Mouse (Mus musculus) layer of hippocampus, adult 9-11 months (tissue): ENCODE measurements around the gene Acta2.

Source experiments
- DNase-seq: peaks from one replicate; pipeline ENCODE4 v3.0.0; 2022

Gene Acta2

DNA sequence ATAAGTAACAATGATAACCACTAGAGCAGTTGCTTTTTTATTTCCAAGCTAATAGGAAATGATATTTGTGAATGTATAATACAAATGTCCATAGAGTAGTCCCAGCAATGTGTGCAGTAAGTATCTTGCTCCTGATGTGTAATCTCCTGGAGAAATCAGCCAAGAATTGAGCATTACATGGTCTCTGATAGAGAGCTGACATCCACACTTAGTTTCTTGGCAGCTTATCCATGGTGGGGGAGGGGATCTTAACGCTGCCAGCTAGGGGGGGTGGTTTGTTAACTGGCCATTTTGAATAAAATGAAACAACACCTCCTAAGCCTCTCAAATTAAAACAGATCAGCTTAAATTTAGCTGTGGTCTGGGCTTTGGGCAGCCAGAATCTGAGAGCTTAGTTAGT, 13.6 kb upstream of the Acta2 start:
- no peak for DNase-seq

DNA sequence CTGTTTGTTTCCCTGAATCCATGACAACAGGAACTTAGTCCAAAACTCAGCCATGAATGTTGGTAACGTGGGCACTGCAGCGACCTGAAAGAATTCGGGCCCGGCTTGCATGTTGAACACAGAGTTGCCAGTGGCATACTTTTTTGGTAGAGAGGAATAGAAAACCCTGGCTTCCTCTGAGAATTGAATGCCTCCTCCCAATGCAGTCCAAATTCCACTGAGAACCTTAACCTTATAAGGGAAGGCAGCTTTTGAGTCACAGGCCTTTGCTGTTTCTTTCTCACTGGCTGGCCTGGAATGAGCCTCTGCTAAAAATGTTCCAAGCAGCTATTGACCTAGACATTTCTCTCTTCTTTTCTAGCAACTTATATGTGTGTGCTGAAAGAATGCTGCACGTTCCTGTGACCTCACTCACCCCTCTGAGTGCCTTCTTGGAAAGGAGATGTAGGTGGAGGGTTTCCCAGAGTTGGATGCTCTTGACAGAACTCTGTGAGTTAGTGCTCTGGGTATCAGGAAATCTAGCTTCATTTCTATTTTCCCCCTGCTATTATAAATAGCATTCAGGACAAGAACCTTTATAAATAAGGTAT, 10.3 kb upstream of the Acta2 start:
- DNase-seq = no peak

- no peak for DNase-seq
Observed at GRCm38 (mm10) chr19:34262273-34262974, 7.0 kb upstream of the Acta2 start.

DNA sequence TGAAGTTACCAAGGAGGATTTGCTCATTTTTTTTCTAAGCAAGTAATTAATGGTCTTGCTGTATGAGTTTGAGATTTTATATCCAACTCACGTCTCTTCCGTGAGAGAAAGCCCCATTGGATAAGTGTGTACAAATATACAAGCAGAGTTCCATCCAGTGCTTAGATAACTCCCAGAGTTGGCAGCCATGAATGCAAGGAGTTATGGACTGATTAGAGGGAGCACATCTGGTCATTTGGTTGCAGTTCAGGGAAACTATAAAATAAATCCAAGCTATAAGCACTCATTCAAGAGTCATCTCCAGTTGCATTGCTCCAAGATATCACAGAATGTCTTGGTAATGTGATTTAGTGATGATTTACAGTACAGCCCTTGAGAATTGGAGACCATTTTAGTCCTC, 1.5 kb upstream of the Acta2 start:
- no peak for DNase-seq

GRCm38 (mm10) chr19:34256149-34256548, 759 bp upstream of the Acta2 start:
- no peak for DNase-seq

DNA sequence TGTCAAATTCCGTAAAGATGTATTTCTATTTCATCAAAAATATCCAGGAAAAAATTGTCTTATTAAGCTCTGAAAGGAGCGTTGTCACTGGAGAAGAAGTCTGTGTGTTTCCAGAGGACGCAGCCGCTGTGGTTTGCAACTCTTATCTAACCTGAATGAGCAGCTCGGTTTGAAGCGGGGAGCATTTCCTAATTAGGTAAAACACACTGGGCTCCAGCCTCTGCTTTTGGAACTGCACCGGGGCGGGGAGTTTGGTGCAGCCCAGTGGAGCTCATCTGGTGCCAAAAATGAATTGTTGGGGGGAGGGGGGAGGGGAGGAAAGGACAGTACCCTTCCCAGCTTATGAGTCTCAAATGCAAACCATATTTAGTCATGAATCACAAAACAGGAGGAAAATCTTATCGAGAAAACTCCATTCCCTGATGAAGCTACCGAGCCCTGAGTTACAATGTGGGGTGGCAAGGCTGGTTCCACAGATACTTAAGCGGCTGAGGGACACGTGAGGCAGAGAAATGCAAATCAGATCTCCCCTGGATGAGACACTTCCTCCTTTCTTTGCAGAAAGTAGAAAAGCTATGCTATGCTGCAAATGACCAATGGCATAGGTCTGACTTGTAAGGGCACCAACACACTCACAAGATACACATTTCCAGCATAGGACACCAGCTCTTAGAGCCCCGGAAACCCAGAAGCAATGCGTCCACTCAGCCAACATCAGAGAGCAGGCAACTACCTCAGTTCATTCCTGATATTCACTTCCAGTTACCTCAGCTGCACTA, 1.1 kb downstream of the Acta2 start:
- DNase-seq = no peak

GRCm38 (mm10) chr19:34252450-34252849, 2.9 kb downstream of the Acta2 start:
- no peak for DNase-seq

DNA sequence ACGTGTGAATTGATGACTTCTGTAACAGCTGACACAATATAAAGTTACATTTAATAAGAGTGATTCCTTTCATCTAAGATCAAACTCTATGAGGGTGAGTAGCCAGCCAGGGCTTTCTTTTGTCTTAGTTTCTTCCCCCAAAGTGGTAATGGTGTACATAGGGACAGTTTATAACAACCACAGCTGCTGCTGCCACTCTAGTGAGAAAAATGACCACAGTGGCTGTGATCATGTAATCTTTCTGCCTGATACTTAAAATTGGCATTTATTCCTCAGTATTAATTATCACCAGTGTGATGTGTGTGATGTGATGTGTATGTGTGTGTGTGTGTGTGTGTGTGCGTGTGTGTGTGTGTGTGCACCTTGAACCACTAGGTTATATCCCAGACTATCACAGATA, 3.5 kb downstream of the Acta2 start:
- DNase-seq = no peak

GRCm38 (mm10) chr19:34250621-34251020, 4.8 kb downstream of the Acta2 start:
- DNase-seq = no peak

GRCm38 (mm10) chr19:34248558-34248957, 6.8 kb downstream of the Acta2 start:
- DNase-seq = no peak

GRCm38 (mm10) chr19:34244056-34244455, 11.3 kb downstream of the Acta2 start:
- no peak for DNase-seq

DNA sequence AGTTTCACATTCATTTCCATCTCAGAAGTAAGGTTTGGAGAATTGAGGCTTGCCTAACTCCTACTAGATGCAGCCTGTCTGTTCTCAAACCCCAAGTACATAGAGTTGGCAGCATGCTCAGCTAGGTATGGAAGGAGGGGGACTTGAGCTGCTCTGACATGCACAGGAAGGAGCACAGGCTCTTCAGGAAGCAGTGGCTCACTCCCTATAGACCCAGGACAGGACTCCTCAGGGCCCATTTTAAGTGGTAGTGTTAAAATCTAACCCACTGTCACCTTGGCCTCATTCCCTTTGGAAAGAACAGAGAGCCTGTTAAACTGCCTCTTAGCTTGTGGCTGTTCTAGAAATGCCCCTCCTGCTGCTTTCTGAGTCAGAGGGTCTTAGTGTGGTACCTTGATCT, 12.5 kb downstream of the Acta2 start:
- no peak for DNase-seq

DNA sequence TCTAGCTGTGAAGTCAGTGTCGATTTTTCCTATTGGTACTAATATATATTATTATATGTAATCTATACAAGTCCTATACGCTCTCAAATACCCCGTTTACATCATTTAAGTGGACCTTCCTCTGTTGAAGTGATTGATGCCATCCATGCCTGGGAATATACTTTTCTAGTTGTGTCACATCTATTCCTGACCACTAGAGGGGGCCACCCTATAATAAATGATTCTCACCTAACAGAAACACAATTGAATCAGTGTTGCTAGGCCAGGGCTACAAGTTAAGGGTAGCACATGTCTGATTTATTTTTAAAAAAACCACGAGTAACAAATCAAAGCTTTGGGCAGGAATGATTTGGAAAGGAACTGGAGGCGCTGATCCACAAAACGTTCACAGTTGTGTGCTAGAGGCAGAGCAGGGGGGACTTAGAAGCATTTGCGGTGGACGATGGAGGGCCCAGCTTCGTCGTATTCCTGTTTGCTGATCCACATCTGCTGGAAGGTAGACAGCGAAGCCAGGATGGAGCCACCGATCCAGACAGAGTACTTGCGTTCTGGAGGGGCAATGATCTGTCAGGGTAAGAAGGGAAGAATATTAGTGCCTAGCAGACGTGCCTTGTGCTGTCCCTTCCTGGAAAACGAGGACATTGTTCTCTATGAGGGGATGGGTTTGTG, 14.0 kb downstream of the Acta2 start:
- DNase-seq = no peak

DNA sequence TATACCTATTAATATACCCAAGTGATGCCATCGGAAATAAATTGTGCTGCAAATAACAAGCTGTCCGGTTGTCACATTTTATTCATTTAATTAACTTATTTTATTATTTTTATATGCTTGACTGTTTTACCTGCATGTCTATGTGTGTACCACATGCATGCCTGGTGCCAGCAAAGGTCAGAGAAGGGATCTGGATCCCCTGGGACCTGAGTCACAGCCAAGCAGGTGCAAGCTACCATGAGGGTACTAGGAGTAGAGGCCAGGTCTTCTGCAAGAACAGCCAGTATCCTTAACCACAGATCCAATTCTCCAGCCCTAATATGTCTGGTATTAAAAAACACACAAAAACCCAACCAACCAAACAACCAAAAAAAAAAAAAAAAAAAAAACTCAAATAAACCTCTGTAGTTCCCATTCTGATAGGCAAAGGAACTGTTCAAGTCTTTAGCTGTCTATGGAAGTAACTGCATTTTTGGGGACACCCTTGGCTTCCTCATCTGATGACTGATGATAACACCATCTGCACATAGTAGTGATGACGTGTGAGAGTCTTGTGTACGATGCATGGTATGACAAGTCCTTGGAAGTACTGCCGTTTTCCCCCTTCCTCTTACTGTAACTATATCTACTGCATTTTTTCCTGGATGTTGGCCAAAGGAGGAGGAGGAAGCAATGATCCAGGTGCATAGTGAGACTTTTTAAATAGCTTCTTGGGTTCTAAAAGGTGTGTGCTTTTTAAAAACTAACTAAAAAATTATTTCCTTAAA, 14.9 kb downstream of the Acta2 start:
- DNase-seq = no peak

DNA sequence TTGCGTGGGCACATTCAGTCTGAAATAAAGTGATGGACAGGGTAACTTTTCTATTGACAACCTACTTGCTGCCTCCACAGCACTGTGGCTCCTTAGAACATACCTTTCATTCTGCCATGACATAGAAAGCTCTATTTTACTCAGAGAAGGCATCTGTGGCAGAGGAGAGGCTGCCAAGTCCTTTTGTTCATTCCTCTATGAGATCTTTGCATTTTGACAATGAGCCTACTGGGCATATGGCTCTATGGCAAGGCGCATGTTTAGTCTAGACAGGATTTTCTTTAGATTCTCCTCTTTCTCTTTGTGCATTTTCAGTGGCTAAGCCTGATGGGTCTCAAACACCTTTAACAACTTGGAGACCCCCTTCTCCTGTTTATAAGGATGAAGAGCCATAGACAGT, 17.6 kb downstream of the Acta2 start:
- no peak for DNase-seq

DNA sequence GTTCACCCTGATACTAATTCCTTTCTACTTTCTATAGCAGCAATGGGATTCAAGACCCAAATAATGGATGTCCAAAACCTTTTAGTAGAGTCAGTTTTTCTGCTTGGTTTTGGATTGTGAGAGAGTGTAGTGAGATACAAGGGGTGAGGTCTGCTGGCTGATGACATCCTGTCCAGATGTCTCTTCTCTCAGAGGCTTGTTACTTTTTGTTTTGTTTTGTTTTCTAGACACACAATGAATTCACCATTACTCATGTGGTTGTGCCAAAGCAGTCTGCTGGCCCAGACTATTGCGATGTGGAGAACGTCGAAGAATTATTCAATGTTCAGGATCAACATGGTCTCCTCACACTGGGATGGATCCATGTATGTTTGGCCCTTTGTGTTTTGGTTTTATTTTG, 19.3 kb downstream of the Acta2 start:
- no peak for DNase-seq

- DNase-seq = peak; percentile 81
Observed at GRCm38 (mm10) chr19:34233944-34234343, 21.4 kb downstream of the Acta2 start.

- DNase-seq = no peak
Observed at GRCm38 (mm10) chr19:34232326-34232725, 23.1 kb downstream of the Acta2 start.

GRCm38 (mm10) chr19:34231596-34231995, 23.8 kb downstream of the Acta2 start:
- DNase-seq = peak; percentile 48

DNA sequence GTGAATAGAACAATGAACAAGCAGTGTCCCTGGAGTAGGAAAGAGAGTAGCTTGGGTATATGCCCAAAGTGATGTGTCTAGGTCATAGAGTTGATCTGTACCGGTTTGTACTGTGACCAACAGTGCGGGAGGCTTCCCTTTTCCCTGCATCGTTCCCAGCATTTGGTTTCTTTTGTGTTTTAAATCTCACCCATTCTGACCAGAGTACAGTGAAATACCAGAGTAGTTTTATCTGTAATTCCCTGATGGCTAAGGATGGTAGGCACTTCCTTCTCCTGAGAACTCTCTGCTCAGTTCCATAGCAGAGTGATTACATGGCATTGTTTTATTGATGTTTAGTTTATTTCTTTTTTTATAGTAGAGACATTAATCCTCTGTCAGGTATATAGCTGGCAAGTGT, 32.6 kb downstream of the Acta2 start:
- DNase-seq = no peak

DNA sequence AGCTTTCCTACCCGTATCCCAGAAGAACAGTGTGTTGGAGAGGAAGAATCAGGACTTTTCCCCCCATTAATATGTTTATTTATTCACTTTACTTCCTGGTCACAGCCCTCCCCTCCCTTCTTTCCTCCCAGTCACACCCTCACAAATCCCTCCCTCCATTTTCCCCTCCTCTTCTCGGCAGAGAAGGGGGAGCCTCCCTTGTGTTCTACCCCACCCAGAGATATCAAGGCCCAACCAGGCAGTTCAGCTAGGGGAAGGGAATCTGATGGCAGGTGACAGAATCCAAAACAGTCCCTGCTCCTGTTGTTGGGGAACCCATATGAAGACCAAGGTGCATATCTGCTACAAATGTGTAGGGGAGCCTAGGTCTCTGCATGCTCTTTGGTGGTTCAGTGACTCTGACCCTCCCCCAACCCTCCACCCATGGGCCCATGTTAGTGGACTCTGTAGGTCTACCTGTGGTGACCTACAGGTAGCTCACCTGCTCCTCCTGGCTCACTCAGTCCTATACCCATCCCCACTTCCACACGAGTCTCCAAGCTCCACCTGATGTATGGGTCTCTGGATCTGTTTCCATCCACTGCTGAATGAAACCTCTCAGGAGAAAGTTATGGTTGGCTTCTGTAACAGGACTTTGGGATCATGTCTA, 34.5 kb downstream of the Acta2 start:
- no peak for DNase-seq

GRCm38 (mm10) chr19:34219260-34219968, 36.0 kb downstream of the Acta2 start:
- no peak for DNase-seq
